Mouse (Mus musculus): ENCODE results near the gene Kcne1l. TPM values are rescaled to one million over a fixed set of nuclear protein-coding genes. Genes with fewer than 3 reads are reported as not detected.
A peak's percentile ranks its signal among the peaks of the same experiment; 100 is the strongest.

The Kcne1l gene
- polyA plus RNA-seq, 1 experiment: 0.52 TPM

GRCm38 (mm10) chrX:142314307-142315024 lies 8.4 kb upstream of the Kcne1l start:
- H3K4me3 ChIP-seq (ENCODE audit: low read depth, low read length): no peak overlapping the region
- H3K36me3 ChIP-seq (ENCODE audit: control insufficient read depth, insufficient read depth, low read length, poor library complexity, severe bottlenecking): no peaks in the 10 kb centered on the region
- peak; percentile 45 for TF ChIP-seq CTCF (IDR thresholded peaks at IDR 0.05; ENCODE audit: low read depth, low read length)
- TF ChIP-seq EP300 (IDR thresholded peaks at IDR 0.05; ENCODE audit: insufficient read depth, low read depth, low read length): no peak
- no peak for TF ChIP-seq POLR2A (IDR thresholded peaks at IDR 0.05; ENCODE audit: insufficient read depth, low read length)
- H3K4me1 ChIP-seq (ENCODE audit: control insufficient read depth, insufficient read depth, low read length): no peaks in the 10 kb centered on the region
- H3K27me3 ChIP-seq (ENCODE audit: control insufficient read depth, insufficient read depth, low read length, poor library complexity, severe bottlenecking): no peaks in the 10 kb centered on the region
- no peak overlapping the region for H3K9ac ChIP-seq (ENCODE audit: low read depth, poor library complexity, severe bottlenecking)
- no peaks in the 10 kb centered on the region for H3K9me3 ChIP-seq (replicated peaks; ENCODE audit: control insufficient read depth, insufficient read depth, low read length, poor library complexity, severe bottlenecking)
- H3K27ac ChIP-seq (ENCODE audit: insufficient read depth, low read length): no peak overlapping the region

- Histone ChIP-seq H3K9ac (ENCODE audit: low read depth, poor library complexity, severe bottlenecking) (no peak overlapping the region), H3K9me3 (replicated peaks; ENCODE audit: control insufficient read depth, insufficient read depth, low read length, poor library complexity, severe bottlenecking) (no peaks in the 10 kb centered on the region), H3K27ac (ENCODE audit: insufficient read depth, low read length) (no peak overlapping the region), H3K4me3 (ENCODE audit: low read depth, low read length) (no peak overlapping the region), H3K4me1 (ENCODE audit: control insufficient read depth, insufficient read depth, low read length) (no peaks in the 10 kb centered on the region), H3K36me3 (ENCODE audit: control insufficient read depth, insufficient read depth, low read length, poor library complexity, severe bottlenecking) (no peaks in the 10 kb centered on the region), H3K27me3 (ENCODE audit: control insufficient read depth, insufficient read depth, low read length, poor library complexity, severe bottlenecking) (no peaks in the 10 kb centered on the region)
- no peak for TF ChIP-seq EP300 (IDR thresholded peaks at IDR 0.05; ENCODE audit: insufficient read depth, low read depth, low read length)
- no peak for TF ChIP-seq POLR2A (IDR thresholded peaks at IDR 0.05; ENCODE audit: insufficient read depth, low read length)
- TF ChIP-seq CTCF (IDR thresholded peaks at IDR 0.05; ENCODE audit: low read depth, low read length): no peak
Observed at GRCm38 (mm10) chrX:142310431-142310830, 4.3 kb upstream of the Kcne1l start.

- no peak for TF ChIP-seq EP300 (IDR thresholded peaks at IDR 0.05; ENCODE audit: insufficient read depth, low read depth, low read length)
- no peak for TF ChIP-seq POLR2A (IDR thresholded peaks at IDR 0.05; ENCODE audit: insufficient read depth, low read length)
- TF ChIP-seq CTCF (IDR thresholded peaks at IDR 0.05; ENCODE audit: low read depth, low read length): no peak
- H3K4me3 ChIP-seq (ENCODE audit: low read depth, low read length): peak overlapping the region; percentile 61
- no peaks in the 10 kb centered on the region for H3K4me1 ChIP-seq (ENCODE audit: control insufficient read depth, insufficient read depth, low read length)
- no peak overlapping the region for H3K27ac ChIP-seq (ENCODE audit: insufficient read depth, low read length)
- H3K9me3 ChIP-seq (replicated peaks; ENCODE audit: control insufficient read depth, insufficient read depth, low read length, poor library complexity, severe bottlenecking): no peaks in the 10 kb centered on the region
- H3K9ac ChIP-seq (ENCODE audit: low read depth, poor library complexity, severe bottlenecking): 0 out of 2 replicates have a peak overlapping the region, but pooled peaks have one; percentile 36
- no peaks in the 10 kb centered on the region for H3K36me3 ChIP-seq (ENCODE audit: control insufficient read depth, insufficient read depth, low read length, poor library complexity, severe bottlenecking)
- H3K27me3 ChIP-seq (ENCODE audit: control insufficient read depth, insufficient read depth, low read length, poor library complexity, severe bottlenecking): no peaks in the 10 kb centered on the region
Observed at GRCm38 (mm10) chrX:142305010-142305868, 855 bp downstream of the Kcne1l start.

DNA sequence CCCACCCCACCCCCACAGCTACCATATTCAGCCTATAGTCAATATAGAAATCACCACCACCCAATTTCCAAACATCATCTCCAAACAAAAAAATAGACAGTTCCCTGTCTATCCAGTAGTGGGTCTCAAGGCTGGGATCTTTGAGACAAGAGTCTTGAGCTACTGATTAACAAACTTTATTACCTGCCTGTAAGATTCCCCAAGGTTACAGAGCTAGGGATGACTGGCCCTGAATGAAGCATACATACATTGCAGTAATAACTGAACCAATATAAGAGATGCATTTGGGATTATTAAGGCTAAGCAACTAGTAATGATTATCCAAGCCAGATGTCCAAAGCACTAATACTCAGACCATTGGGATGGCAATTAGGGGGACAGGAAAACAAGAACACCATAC lies 1.5 kb downstream of the Kcne1l start:
- H3K9ac ChIP-seq (ENCODE audit: low read depth, poor library complexity, severe bottlenecking): no peak overlapping the region
- H3K36me3 ChIP-seq (ENCODE audit: control insufficient read depth, insufficient read depth, low read length, poor library complexity, severe bottlenecking): no peaks in the 10 kb centered on the region
- no peaks in the 10 kb centered on the region for H3K9me3 ChIP-seq (replicated peaks; ENCODE audit: control insufficient read depth, insufficient read depth, low read length, poor library complexity, severe bottlenecking)
- H3K27ac ChIP-seq (ENCODE audit: insufficient read depth, low read length): no peak overlapping the region
- no peaks in the 10 kb centered on the region for H3K27me3 ChIP-seq (ENCODE audit: control insufficient read depth, insufficient read depth, low read length, poor library complexity, severe bottlenecking)
- no peaks in the 10 kb centered on the region for H3K4me1 ChIP-seq (ENCODE audit: control insufficient read depth, insufficient read depth, low read length)
- H3K4me3 ChIP-seq (ENCODE audit: low read depth, low read length): no peak overlapping the region
- TF ChIP-seq POLR2A (IDR thresholded peaks at IDR 0.05; ENCODE audit: insufficient read depth, low read length) (no peak), EP300 (IDR thresholded peaks at IDR 0.05; ENCODE audit: insufficient read depth, low read depth, low read length) (no peak), CTCF (IDR thresholded peaks at IDR 0.05; ENCODE audit: low read depth, low read length) (no peak)

DNA sequence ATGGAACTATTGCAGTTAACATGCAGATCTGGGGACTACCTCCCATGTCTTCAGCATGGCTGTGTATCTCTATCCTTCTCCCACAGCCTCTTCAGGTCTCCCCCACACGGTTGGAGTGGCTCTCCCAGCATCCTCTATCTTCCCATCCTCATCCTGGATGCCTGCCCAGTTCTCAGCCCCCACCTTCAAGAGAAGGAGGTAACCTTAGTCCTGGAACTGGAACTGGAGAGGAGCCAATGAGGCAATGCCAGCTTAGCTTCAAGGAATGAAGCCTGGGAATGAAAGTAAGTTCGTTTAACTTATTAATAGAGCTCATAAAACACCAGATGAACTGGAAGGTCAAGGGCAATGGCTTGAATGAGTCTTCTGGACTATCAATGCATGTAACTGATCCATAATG lies 2.6 kb downstream of the Kcne1l start:
- no peaks in the 10 kb centered on the region for H3K36me3 ChIP-seq (ENCODE audit: control insufficient read depth, insufficient read depth, low read length, poor library complexity, severe bottlenecking)
- no peak overlapping the region for H3K27ac ChIP-seq (ENCODE audit: insufficient read depth, low read length)
- H3K27me3 ChIP-seq (ENCODE audit: control insufficient read depth, insufficient read depth, low read length, poor library complexity, severe bottlenecking): no peaks in the 10 kb centered on the region
- TF ChIP-seq EP300 (IDR thresholded peaks at IDR 0.05; ENCODE audit: insufficient read depth, low read depth, low read length) (no peak), CTCF (IDR thresholded peaks at IDR 0.05; ENCODE audit: low read depth, low read length) (no peak), POLR2A (IDR thresholded peaks at IDR 0.05; ENCODE audit: insufficient read depth, low read length) (no peak)
- no peak overlapping the region for H3K4me3 ChIP-seq (ENCODE audit: low read depth, low read length)
- no peaks in the 10 kb centered on the region for H3K9me3 ChIP-seq (replicated peaks; ENCODE audit: control insufficient read depth, insufficient read depth, low read length, poor library complexity, severe bottlenecking)
- no peaks in the 10 kb centered on the region for H3K4me1 ChIP-seq (ENCODE audit: control insufficient read depth, insufficient read depth, low read length)
- H3K9ac ChIP-seq (ENCODE audit: low read depth, poor library complexity, severe bottlenecking): no peak overlapping the region

GRCm38 (mm10) chrX:142285905-142286304 lies 20.2 kb downstream of the Kcne1l start:
- no peak for TF ChIP-seq POLR2A (IDR thresholded peaks at IDR 0.05; ENCODE audit: insufficient read depth, low read length)
- TF ChIP-seq CTCF (IDR thresholded peaks at IDR 0.05; ENCODE audit: low read depth, low read length): no peak
- TF ChIP-seq EP300 (IDR thresholded peaks at IDR 0.05; ENCODE audit: insufficient read depth, low read depth, low read length): no peak
- Histone ChIP-seq H3K27me3 (ENCODE audit: control insufficient read depth, insufficient read depth, low read length, poor library complexity, severe bottlenecking) (no peaks in the 10 kb centered on the region), H3K9ac (ENCODE audit: low read depth, poor library complexity, severe bottlenecking) (no peak overlapping the region)

More at GRCm38 (mm10) chrX:142285905-142286304, 20.2 kb downstream of the Kcne1l start:
- Histone ChIP-seq H3K4me3 (ENCODE audit: low read depth, low read length) (no peak overlapping the region), H3K9me3 (replicated peaks; ENCODE audit: control insufficient read depth, insufficient read depth, low read length, poor library complexity, severe bottlenecking) (no peaks in the 10 kb centered on the region), H3K27ac (ENCODE audit: insufficient read depth, low read length) (no peak overlapping the region), H3K4me1 (ENCODE audit: control insufficient read depth, insufficient read depth, low read length) (no peaks in the 10 kb centered on the region), H3K36me3 (ENCODE audit: control insufficient read depth, insufficient read depth, low read length, poor library complexity, severe bottlenecking) (no peaks in the 10 kb centered on the region)

All from ES-Bruce4 (cell line).